Mouse (Mus musculus) ES-E14 (cell line): ENCODE data around the gene Pagr1b. TPM values are rescaled to one million over a fixed set of nuclear protein-coding genes. Genes with fewer than 3 reads are reported as not detected.

Experiments
- DNase-seq: peaks from one replicate; pipeline ENCODE4 v3.0.0-alpha.2; 2013; ENCODE audit warnings: low read depth, low spot score
- H3K27ac ChIP-seq: 2 replicates; pipeline ENCODE4 v1.5.1; 2012; ENCODE audit warnings: low read depth, mild to moderate bottlenecking, low read length, moderate library complexity, mixed read lengths; ENCODE audit not compliant: poor library complexity, insufficient read depth, severe bottlenecking
- H3K36me3 ChIP-seq: 2 replicates; pipeline ENCODE4 v1.6.1; 2012; ENCODE audit warnings: mild to moderate bottlenecking, low read length, moderate library complexity, mixed read lengths; ENCODE audit not compliant: control insufficient read depth, poor library complexity, insufficient read depth, severe bottlenecking
- H3K4me1 ChIP-seq, 2 experiments: fragments of 150-350 bp in 1 of 2; sonication (generic) in 1 of 2; 2 replicates each; pipeline ENCODE4 v1.6.1; 2012; ENCODE audit warnings: low read length in 2 of 2, mild to moderate bottlenecking in 1 of 2, mixed read lengths in 1 of 2; ENCODE audit not compliant: control insufficient read depth in 2 of 2, insufficient read depth in 2 of 2, poor library complexity in 1 of 2
- H3K4me3 ChIP-seq, 2 experiments: fragments of 150-350 bp in 1 of 2; sonication (generic) in 1 of 2; 2 replicates each; pipeline ENCODE4 v1.5.1; 2012; ENCODE audit warnings: low read length in 2 of 2, low read depth in 1 of 2, mild to moderate bottlenecking in 1 of 2, mixed read lengths in 1 of 2; ENCODE audit not compliant: insufficient read depth in 1 of 2, poor library complexity in 1 of 2, severe bottlenecking in 1 of 2
- H3K9ac ChIP-seq: 2 replicates; pipeline ENCODE4 v1.6.1; 2012; ENCODE audit warnings: low read depth, mild to moderate bottlenecking, low read length, mixed read lengths; ENCODE audit not compliant: poor library complexity, insufficient read depth, severe bottlenecking
- H3K9me3 ChIP-seq: fragments of 150-350 bp; sonication (generic); 2 replicates; pipeline ENCODE4 v1.6.1; 2012; ENCODE audit warnings: low read depth, mild to moderate bottlenecking, low read length; ENCODE audit not compliant: control insufficient read depth, insufficient read depth
- CHD2 ChIP-seq: IDR thresholded peaks from 2 replicates; pipeline ENCODE4 v1.6.1; 2014; ENCODE audit warnings: mild to moderate bottlenecking, low read depth, low read length, inconsistent platforms
- HCFC1 ChIP-seq: IDR thresholded peaks from 2 replicates; pipeline ENCODE4 v1.6.1; 2012; ENCODE audit warnings: low read length, inconsistent platforms, borderline replicate concordance; ENCODE audit not compliant: insufficient read depth
- MAFK ChIP-seq: IDR thresholded peaks from 2 replicates; pipeline ENCODE4 v1.6.1; 2014; ENCODE audit warnings: mild to moderate bottlenecking, low read depth, low read length, inconsistent platforms; ENCODE audit not compliant: insufficient read depth
- ZC3H11A ChIP-seq: IDR thresholded peaks from 2 replicates; pipeline ENCODE4 v1.6.1; 2012; ENCODE audit warnings: low read depth, mild to moderate bottlenecking, inconsistent platforms, low read length, borderline replicate concordance
- ZNF384 ChIP-seq: IDR thresholded peaks from 2 replicates; pipeline ENCODE4 v1.6.1; 2012; ENCODE audit warnings: low read depth, low read length, inconsistent platforms
- in situ Hi-C, 2 experiments: fragments of 600-800 bp; cut with MboI; formaldehyde crosslinking; loops; one replicate each; pipeline ENCODE4 v1.15.1; 2025; ENCODE audit warnings: low sequenced_read_pairs in 2 of 2, inconsistent platforms in 1 of 2; ENCODE audit not compliant: unreplicated experiment in 2 of 2
- total RNA-seq: library from RNA; depleted of rRNA; stranded (reverse); fragments of 300-350 nt; gene quantifications from 2 replicates; pipeline ENCODE4 v1.2.3, GENCODE M21; 2012

The Pagr1b gene
- total RNA-seq, 1 experiment, result 1.3 TPM

DNA sequence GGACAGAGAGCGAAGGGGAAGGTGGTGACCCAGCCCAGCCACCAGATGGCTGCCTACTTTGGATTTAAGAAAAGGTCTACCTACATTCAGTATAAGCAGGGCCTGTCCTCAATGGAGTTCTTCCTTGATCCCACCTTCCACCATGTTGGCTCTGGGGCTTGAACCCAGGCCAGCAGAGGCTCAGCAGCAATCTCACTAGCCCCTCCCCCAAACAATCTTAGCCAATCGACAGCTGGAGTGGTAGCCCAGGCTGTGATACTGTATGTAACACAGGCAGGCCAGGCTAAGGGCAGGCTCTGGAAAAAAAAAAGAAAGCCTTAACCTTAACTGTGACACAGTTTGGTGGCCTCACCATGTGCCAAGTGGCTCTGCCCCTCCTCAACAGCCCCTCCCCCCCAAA is 4.6 kb downstream of the Pagr1b start:
- no peaks in the 10 kb centered on the region for H3K9me3 ChIP-seq
- peaks cover 2 to 23% of the 10 kb centered on the region in 2 experiments; a peak in 3 of 4 replicates for H3K4me1 ChIP-seq
- no peak overlapping the region for H3K27ac ChIP-seq
- TF ChIP-seq ZC3H11A (no peak), ZNF384 (no peak), MAFK (no peak), CHD2 (no peak), HCFC1 (no peak)
- H3K9ac ChIP-seq, result no peak overlapping the region
- H3K4me3 ChIP-seq, result no peak overlapping the region
- H3K36me3 ChIP-seq, result peaks cover 12% of the 10 kb centered on the region
- in situ Hi-C loops, result no loop called here
- DNase-seq, result no peak

DNA sequence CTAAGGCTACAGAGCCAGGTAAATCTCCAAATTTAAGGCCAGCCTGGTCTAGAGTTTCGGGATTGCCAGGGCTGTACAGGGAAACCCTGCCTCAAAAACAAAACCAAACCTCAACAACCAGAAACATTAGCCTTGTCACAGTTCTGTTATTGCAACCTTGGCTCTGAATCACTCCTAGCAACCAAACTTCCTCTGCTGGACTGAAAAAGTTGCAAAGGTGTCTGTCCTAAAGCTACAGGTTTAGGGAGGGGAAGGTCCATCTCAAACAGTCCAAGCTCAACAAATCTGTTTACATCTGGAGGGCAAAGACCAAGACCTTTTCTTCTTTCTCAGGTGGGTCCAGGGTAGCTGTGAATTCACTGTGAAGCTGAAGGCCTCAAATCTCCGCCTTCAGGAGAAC is 5.2 kb downstream of the Pagr1b start:
- Histone ChIP-seq H3K9me3 (no peaks in the 10 kb centered on the region), H3K9ac (no peak overlapping the region), H3K36me3 (peaks cover 12% of the 10 kb centered on the region), H3K4me3 (no peak overlapping the region), H3K4me1 (peaks cover 2 to 23% of the 10 kb centered on the region in 2 experiments; a peak in 3 of 4 replicates), H3K27ac (no peak overlapping the region)
- DNase-seq, result no peak
- TF ChIP-seq ZNF384, result no peak
- TF ChIP-seq MAFK, result no peak
- TF ChIP-seq CHD2, result no peak
- TF ChIP-seq HCFC1, result no peak
- TF ChIP-seq ZC3H11A, result no peak
- in situ Hi-C loops, result no loop called here

DNA sequence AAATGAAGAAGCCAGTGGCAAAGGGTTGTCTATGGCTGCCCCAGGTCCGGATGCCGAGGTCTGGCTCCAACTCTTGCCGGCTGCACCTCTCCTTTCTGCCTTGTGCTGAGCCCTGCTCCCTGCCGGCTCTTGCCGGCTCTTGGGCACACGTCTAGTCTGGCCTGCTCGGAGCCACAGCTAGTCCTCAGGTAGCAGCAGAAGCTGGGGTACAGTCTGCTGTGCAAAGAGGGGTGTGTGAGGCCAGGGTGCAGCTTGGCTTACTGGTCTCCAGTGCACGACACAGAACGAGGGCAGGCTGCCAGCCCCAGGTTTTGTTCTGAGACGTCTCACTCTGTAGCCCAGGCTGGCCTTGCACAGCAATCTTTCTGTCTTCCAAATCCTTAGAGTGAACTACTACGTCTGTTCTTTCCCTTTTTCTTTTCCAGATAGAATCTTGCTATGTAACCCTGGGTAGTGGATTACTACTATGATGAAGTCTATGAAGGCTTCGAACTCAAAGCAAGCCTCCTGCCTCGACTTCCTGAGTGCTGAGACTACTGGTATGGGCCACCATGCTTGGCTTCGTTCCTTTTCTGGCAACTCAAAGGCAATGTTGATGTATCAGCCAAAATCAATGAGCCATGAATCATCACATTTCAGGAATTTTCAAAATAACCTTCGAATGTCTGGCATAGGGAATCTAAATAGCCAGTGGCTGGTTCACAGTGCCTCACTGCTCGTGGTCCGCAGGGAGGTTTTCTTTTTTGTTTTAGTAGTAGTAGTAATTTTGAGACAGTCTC is 6.8 kb downstream of the Pagr1b start:
- Histone ChIP-seq H3K4me3 (no peak overlapping the region), H3K27ac (0 out of 2 replicates have a peak overlapping the region, but pooled peaks have one; percentile 64), H3K9ac (0 out of 2 replicates have a peak overlapping the region, but pooled peaks have one; percentile 19), H3K4me1 (peaks cover 2 to 18% of the 10 kb centered on the region in 2 experiments; a peak in 3 of 4 replicates), H3K36me3 (peaks cover 3% of the 10 kb centered on the region), H3K9me3 (no peaks in the 10 kb centered on the region)
- DNase-seq, result no peak
- no peak for TF ChIP-seq CHD2
- TF ChIP-seq ZNF384, result no peak
- no peak for TF ChIP-seq HCFC1
- no peak for TF ChIP-seq ZC3H11A
- in situ Hi-C loops, result no loop called here

DNA sequence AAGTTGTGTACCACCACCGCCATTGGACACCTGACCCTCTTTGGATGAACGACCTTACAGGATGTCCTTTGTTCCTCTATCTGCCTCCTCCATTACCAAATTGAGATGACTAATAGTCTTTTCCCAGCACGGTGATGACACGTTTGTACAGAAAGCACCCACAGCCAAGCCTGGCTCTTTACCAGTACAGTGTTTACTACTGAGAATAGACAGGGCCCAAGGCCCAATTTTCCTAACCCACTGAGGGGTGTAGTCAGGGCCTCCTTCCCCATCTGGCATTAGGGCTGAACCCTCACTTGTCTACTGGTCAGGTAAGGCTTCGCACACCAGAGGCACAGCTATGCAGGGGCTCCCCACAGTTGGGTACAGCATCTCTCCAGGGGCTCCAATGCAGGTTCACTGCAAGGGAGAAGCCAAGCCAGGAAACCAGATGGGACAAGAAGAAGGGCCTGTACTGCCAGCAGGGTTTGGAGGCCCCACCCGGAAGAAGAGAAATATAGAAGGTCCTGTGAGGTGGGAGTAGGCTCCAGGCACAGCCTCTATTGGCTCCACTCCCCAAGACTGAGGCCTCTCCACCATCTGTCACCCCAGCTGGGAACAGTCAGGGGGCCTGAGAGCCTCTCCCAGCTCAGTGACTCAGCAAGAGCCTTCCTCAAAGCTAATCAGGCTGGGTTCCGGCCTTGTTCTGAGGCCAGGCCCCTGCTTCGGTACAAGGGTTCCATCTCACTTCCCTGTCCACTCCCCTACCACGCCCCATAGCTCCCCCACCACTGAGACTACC is 7.9 kb downstream of the Pagr1b start:
- in situ Hi-C loops, result no loop called here
- no peaks in the 10 kb centered on the region for H3K9me3 ChIP-seq

More for the DNA sequence above, 7.9 kb downstream of the Pagr1b start:
- peaks cover 3% of the 10 kb centered on the region; the same call in 1 of the 2 replicates for H3K36me3 ChIP-seq
- H3K9ac ChIP-seq, result peak overlapping the region; percentile 44; the same call in 1 of the 2 replicates
- H3K27ac ChIP-seq, result peak overlapping the region; percentile 64
- DNase-seq, result no peak
- H3K4me1 ChIP-seq, result peaks cover 2 to 25% of the 10 kb centered on the region in 2 experiments; a peak in 3 of 4 replicates
- no peak overlapping the region for H3K4me3 ChIP-seq
- TF ChIP-seq HCFC1, result no peak
- peak; percentile 86 for TF ChIP-seq MAFK
